Mouse (Mus musculus) neural tube, embryonic 15.5 days (tissue): ENCODE measurements around the gene Cpsf4l. TPM values are rescaled to one million over a fixed set of nuclear protein-coding genes. Genes with fewer than 3 reads are reported as not detected.
A peak's percentile ranks its signal among the peaks of the same experiment; 100 is the strongest.
"Not testable (repeated sequence)": the region's sequence is repeated elsewhere in the genome, so short reads cannot be mapped to it uniquely, and the experiment has no call there.

Experiments used
- ATAC-seq: fragments of 200-750 bp; cut with Nextera tagmentation; 2 replicates; pipeline ENCODE4 v1.8.0; 2017; ENCODE audit warnings: mild to moderate bottlenecking, moderate TSS enrichment, moderate library complexity; ENCODE audit not compliant: low FRiP score
- H3K27ac ChIP-seq: fragments of 300-500 bp; sonication (generic); replicated peaks from 2 replicates; pipeline ENCODE4 v1.5.1; 2015; ENCODE audit warnings: mild to moderate bottlenecking, inconsistent platforms
- H3K27me3 ChIP-seq: fragments of 300-500 bp; sonication (generic); replicated peaks from 2 replicates; pipeline ENCODE4 v1.6.1; 2015; ENCODE audit warnings: inconsistent platforms
- H3K36me3 ChIP-seq: fragments of 300-500 bp; sonication (generic); 2 replicates; pipeline ENCODE4 v1.6.1; 2015; ENCODE audit warnings: inconsistent platforms
- H3K4me1 ChIP-seq: fragments of 300-500 bp; sonication (generic); 2 replicates; pipeline ENCODE4 v1.6.1; 2015; ENCODE audit warnings: inconsistent platforms
- H3K4me2 ChIP-seq: fragments of 300-500 bp; sonication (generic); 2 replicates; pipeline ENCODE4 v1.6.1; 2015; ENCODE audit warnings: inconsistent platforms, mild to moderate bottlenecking, moderate library complexity
- H3K4me3 ChIP-seq: fragments of 300-500 bp; sonication (generic); replicated peaks from 2 replicates; pipeline ENCODE4 v1.5.1; 2015; ENCODE audit warnings: mild to moderate bottlenecking, inconsistent platforms
- H3K9ac ChIP-seq: fragments of 300-500 bp; sonication (generic); replicated peaks from 2 replicates; pipeline ENCODE4 v1.6.1; 2015; ENCODE audit warnings: mild to moderate bottlenecking, inconsistent platforms
- H3K9me3 ChIP-seq: fragments of 300-500 bp; sonication (generic); replicated peaks from 2 replicates; pipeline ENCODE4 v1.6.1; 2016; ENCODE audit warnings: inconsistent platforms
- WGBS: fragments of 180-500 bp; shearing (Covaris S2); methylation state at CpG from one replicate; pipeline ENCODE4 v1.1.7; 2015; ENCODE audit warnings: mixed read lengths; 5-methylcytosine and 5-hydroxymethylcytosine counted together
- polyA plus RNA-seq: library from polyadenylated mRNA; unstranded; fragments of >200 nt; fragmentation: Nextera tagmentation; extraction: Ambion mirVana; gene quantifications from 2 replicates; pipeline ENCODE4 v1.2.1, GENCODE M21; 2015

Cpsf4l gene
- polyA plus RNA-seq, 1 experiment from 2014 or later = 0.27 TPM

GRCm38 (mm10) chr11:113660213-113660612, 49.6 kb downstream of the Cpsf4l start:
- ATAC-seq, H3K27me3 ChIP-seq, H3K27ac ChIP-seq, H3K4me1 ChIP-seq, H3K9me3 ChIP-seq, H3K4me2 ChIP-seq, H3K9ac ChIP-seq, H3K4me3 ChIP-seq: not testable (repeated sequence)
- WGBS = over 99% methylated on average over 3 of the region's 3 CpGs
- H3K36me3 ChIP-seq = peaks cover 91% of the 10 kb centered on the region

- Histone ChIP-seq H3K9ac (no peak overlapping the region), H3K4me3 (no peak overlapping the region), H3K27ac (no peak overlapping the region), H3K36me3 (peaks cover 96% of the 10 kb centered on the region), H3K4me1 (peaks cover 8% of the 10 kb centered on the region; the same call in 1 of the 2 replicates), H3K4me2 (no peak overlapping the region), H3K9me3 (no peaks in the 10 kb centered on the region), H3K27me3 (no peaks in the 10 kb centered on the region)
- 89% methylated on average over 4 of the region's 4 CpGs for WGBS
- no peak for ATAC-seq
Observed at GRCm38 (mm10) chr11:113658763-113659162, 51.1 kb downstream of the Cpsf4l start.

- Histone ChIP-seq H3K9ac (no peak overlapping the region), H3K4me2 (no peak overlapping the region), H3K27ac (no peak overlapping the region), H3K4me1 (peaks cover 8% of the 10 kb centered on the region; the same call in 1 of the 2 replicates), H3K36me3 (peaks cover 96% of the 10 kb centered on the region), H3K27me3 (no peaks in the 10 kb centered on the region), H3K9me3 (no peaks in the 10 kb centered on the region), H3K4me3 (no peak overlapping the region)
- 93% methylated on average over 8 of the region's 8 CpGs for WGBS
- ATAC-seq = no peak
Observed at GRCm38 (mm10) chr11:113658319-113658718, 51.5 kb downstream of the Cpsf4l start.

GRCm38 (mm10) chr11:113657221-113657620, 52.6 kb downstream of the Cpsf4l start:
- peaks cover 99% of the 10 kb centered on the region for H3K36me3 ChIP-seq
- ATAC-seq = no peak
- H3K27ac ChIP-seq = no peak overlapping the region
- H3K4me1 ChIP-seq = peaks cover 8% of the 10 kb centered on the region
- H3K4me3 ChIP-seq = no peak overlapping the region
- H3K9ac ChIP-seq = no peak overlapping the region
- 77% methylated on average over 4 of the region's 4 CpGs for WGBS
- H3K27me3 ChIP-seq = no peaks in the 10 kb centered on the region
- H3K4me2 ChIP-seq = no peak overlapping the region
- no peaks in the 10 kb centered on the region for H3K9me3 ChIP-seq

- 80% methylated on average over 8 of the region's 8 CpGs for WGBS
- Histone ChIP-seq H3K4me3 (no peak overlapping the region), H3K4me1 (peaks cover 12% of the 10 kb centered on the region), H3K9me3 (no peaks in the 10 kb centered on the region), H3K9ac (no peak overlapping the region), H3K27me3 (no peaks in the 10 kb centered on the region), H3K27ac (no peak overlapping the region), H3K4me2 (no peak overlapping the region), H3K36me3 (peaks cover 97% of the 10 kb centered on the region)
- ATAC-seq = peak; percentile 58
Observed at GRCm38 (mm10) chr11:113656511-113656932, 53.3 kb downstream of the Cpsf4l start.

GRCm38 (mm10) chr11:113654561-113655270, 55.1 kb downstream of the Cpsf4l start:
- no peak overlapping the region for H3K4me3 ChIP-seq
- no peak overlapping the region for H3K27ac ChIP-seq
- 87% methylated on average over 18 of the region's 18 CpGs for WGBS
- no peak overlapping the region for H3K4me2 ChIP-seq
- no peaks in the 10 kb centered on the region for H3K9me3 ChIP-seq
- no peak overlapping the region for H3K9ac ChIP-seq
- no peaks in the 10 kb centered on the region for H3K27me3 ChIP-seq
- H3K36me3 ChIP-seq = peaks cover 80% of the 10 kb centered on the region
- H3K4me1 ChIP-seq = peaks cover 27% of the 10 kb centered on the region
- ATAC-seq = no peak

GRCm38 (mm10) chr11:113654105-113654504, 55.7 kb downstream of the Cpsf4l start:
- no peak overlapping the region for H3K27ac ChIP-seq
- ATAC-seq = no peak
- 94% methylated on average over 15 of the region's 15 CpGs for WGBS
- H3K9ac ChIP-seq = no peak overlapping the region
- H3K4me2 ChIP-seq = no peak overlapping the region
- H3K36me3 ChIP-seq = peaks cover 74% of the 10 kb centered on the region
- peaks cover 27% of the 10 kb centered on the region for H3K4me1 ChIP-seq
- H3K4me3 ChIP-seq = no peak overlapping the region
- H3K27me3 ChIP-seq = no peaks in the 10 kb centered on the region
- no peaks in the 10 kb centered on the region for H3K9me3 ChIP-seq

- H3K27me3 ChIP-seq = no peaks in the 10 kb centered on the region
- ATAC-seq = no peak
- 88% methylated on average over 6 of the region's 6 CpGs for WGBS
- H3K27ac ChIP-seq = no peak overlapping the region
- H3K4me2 ChIP-seq = no peak overlapping the region
- H3K4me3 ChIP-seq = no peak overlapping the region
- no peaks in the 10 kb centered on the region for H3K9me3 ChIP-seq
- no peak overlapping the region for H3K9ac ChIP-seq
- peaks cover 58% of the 10 kb centered on the region for H3K36me3 ChIP-seq
- peaks cover 40% of the 10 kb centered on the region for H3K4me1 ChIP-seq
Observed at GRCm38 (mm10) chr11:113652516-113652915, 57.3 kb downstream of the Cpsf4l start.

- Histone ChIP-seq H3K27ac (no peak overlapping the region), H3K4me2 (no peak overlapping the region), H3K4me1 (peaks cover 40% of the 10 kb centered on the region), H3K9ac (no peak overlapping the region), H3K36me3 (peaks cover 52% of the 10 kb centered on the region), H3K9me3 (no peaks in the 10 kb centered on the region), H3K27me3 (no peaks in the 10 kb centered on the region), H3K4me3 (no peak overlapping the region)
- no peak for ATAC-seq
- 53% methylated on average over 8 of the region's 8 CpGs for WGBS
Observed at GRCm38 (mm10) chr11:113651907-113652273, 57.9 kb downstream of the Cpsf4l start.

GRCm38 (mm10) chr11:113651206-113651906, 58.5 kb downstream of the Cpsf4l start:
- Histone ChIP-seq H3K27me3 (no peaks in the 10 kb centered on the region), H3K27ac (no peak overlapping the region), H3K4me3 (no peak overlapping the region), H3K36me3 (peaks cover 47% of the 10 kb centered on the region), H3K9ac (no peak overlapping the region), H3K9me3 (no peaks in the 10 kb centered on the region), H3K4me2 (peak overlapping the region; percentile 71; the same call in 1 of the 2 replicates), H3K4me1 (peaks cover 36% of the 10 kb centered on the region)
- 65% methylated on average over 22 of the region's 22 CpGs for WGBS
- ATAC-seq = no peak

GRCm38 (mm10) chr11:113649353-113650210, 60.2 kb downstream of the Cpsf4l start, which contains the start of gene Slc39a11:
TSS of gene Slc39a11 (minus strand) at chr11:113650079.
- WGBS = under 1% methylated on average over 81 of the region's 91 CpGs
- Histone ChIP-seq H3K9me3 (no peaks in the 10 kb centered on the region), H3K4me2 (peak within 1 kb of the TSS; percentile 71), H3K36me3 (peaks cover 29% of the 10 kb centered on the region), H3K9ac (peak within 1 kb of the TSS; percentile 98), H3K27me3 (no peaks in the 10 kb centered on the region), H3K4me3 (peak within 1 kb of the TSS; percentile 92), H3K4me1 (peaks cover 32% of the 10 kb centered on the region), H3K27ac (peak within 1 kb of the TSS; percentile 93)
- ATAC-seq = peak; percentile 85
